Mouse (Mus musculus) neural tube, embryonic 12.5 days (tissue): ENCODE measurements around the gene Tead2. TPM values are rescaled to one million over a fixed set of nuclear protein-coding genes. Genes with fewer than 3 reads are reported as not detected.

Source experiments
- ATAC-seq: fragments of 200-750 bp; cut with Nextera tagmentation; 2 replicates; pipeline ENCODE4 v1.8.0; 2017; ENCODE audit warnings: low read depth, mild to moderate bottlenecking, moderate TSS enrichment, moderate library complexity; ENCODE audit not compliant: low FRiP score
- H3K27ac ChIP-seq: fragments of 300-500 bp; sonication (generic); 2 replicates; pipeline ENCODE4 v1.5.1; 2016
- H3K27me3 ChIP-seq: fragments of 300-500 bp; sonication (generic); replicated peaks from 2 replicates; pipeline ENCODE4 v1.6.1; 2016; ENCODE audit warnings: mild to moderate bottlenecking
- H3K36me3 ChIP-seq: fragments of 300-500 bp; sonication (generic); 2 replicates; pipeline ENCODE4 v1.6.1; 2016; ENCODE audit warnings: mild to moderate bottlenecking
- H3K4me1 ChIP-seq: fragments of 300-500 bp; sonication (generic); 2 replicates; pipeline ENCODE4 v1.6.1; 2016
- H3K4me2 ChIP-seq: fragments of 300-500 bp; sonication (generic); replicated peaks from 2 replicates; pipeline ENCODE4 v1.6.1; 2016; ENCODE audit warnings: mild to moderate bottlenecking
- H3K4me3 ChIP-seq: fragments of 300-500 bp; sonication (generic); 2 replicates; pipeline ENCODE4 v1.5.1; 2016
- H3K9ac ChIP-seq: fragments of 300-500 bp; sonication (generic); 2 replicates; pipeline ENCODE4 v1.6.1; 2016; ENCODE audit warnings: mild to moderate bottlenecking
- H3K9me3 ChIP-seq: fragments of 300-500 bp; sonication (generic); 2 replicates; pipeline ENCODE4 v1.6.1; 2016; ENCODE audit warnings: mild to moderate bottlenecking
- WGBS: fragments of 180-500 bp; shearing (Covaris S2); methylation state at CpG from one replicate; pipeline ENCODE4 v1.1.7; 2016; 5-methylcytosine and 5-hydroxymethylcytosine counted together
- polyA plus RNA-seq: library from polyadenylated mRNA; unstranded; fragments of >200 nt; fragmentation: Nextera tagmentation; extraction: Ambion mirVana; gene quantifications from 2 replicates; pipeline ENCODE4 v1.2.1, GENCODE M21; 2016

Gene Tead2
- polyA plus RNA-seq, 1 experiment from 2014 or later = 178 TPM

DNA sequence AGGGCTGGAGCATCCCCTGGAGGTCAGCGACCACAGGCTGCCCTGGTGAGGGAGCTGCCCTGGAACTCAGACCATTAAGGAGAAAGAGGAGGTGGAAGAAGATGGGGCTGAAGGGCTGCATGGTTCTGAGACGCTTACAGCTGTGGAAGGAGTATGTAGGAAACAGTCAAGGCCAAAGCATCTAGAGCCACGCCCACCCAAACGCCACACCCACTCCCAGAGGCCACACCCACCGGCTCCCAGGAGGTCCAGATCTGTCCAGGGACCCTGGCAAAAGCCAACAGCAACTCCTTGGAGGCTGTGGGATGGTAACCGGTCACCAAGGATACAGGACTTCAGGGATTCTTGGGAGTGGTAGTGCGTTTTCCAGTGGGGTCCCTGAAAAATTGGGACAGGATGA lies 37.0 kb upstream of the Tead2 start:
- WGBS = 21% methylated on average over 7 of the region's 7 CpGs
- no peak for ATAC-seq
- Histone ChIP-seq H3K4me1 (peaks cover 30% of the 10 kb centered on the region), H3K27ac (no peak overlapping the region), H3K27me3 (peaks cover 98% of the 10 kb centered on the region), H3K36me3 (no peaks in the 10 kb centered on the region), H3K4me2 (no peak overlapping the region), H3K9me3 (0 out of 2 replicates have a peak, but pooled peaks cover 4% of the 10 kb centered on the region), H3K4me3 (no peak overlapping the region), H3K9ac (no peak overlapping the region)

DNA sequence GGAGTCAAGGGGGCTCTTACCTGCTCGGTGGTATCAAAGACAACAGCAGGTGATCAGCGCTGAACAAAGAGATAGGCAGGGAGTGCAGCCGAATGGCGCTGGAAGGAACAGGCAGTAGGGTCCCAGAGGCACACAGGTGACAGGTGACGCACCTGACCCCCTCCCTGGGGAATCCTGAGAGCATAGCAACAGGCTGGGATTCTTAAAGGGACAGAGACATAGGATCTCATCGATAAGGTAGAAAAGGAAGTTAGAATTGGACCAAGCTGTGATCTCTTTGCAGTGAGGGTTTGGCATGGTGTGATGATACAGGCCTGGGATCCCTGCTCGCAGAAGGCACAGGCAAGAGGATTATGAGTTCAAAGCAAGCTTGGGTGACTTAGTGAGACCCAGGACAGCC lies 36.1 kb upstream of the Tead2 start, which contains the start of gene Gfy:
Gfy (minus strand) TSS at position 101 of the 400 bp plus-strand sequence.
- Histone ChIP-seq H3K4me3 (no peak within 1 kb of the TSS), H3K36me3 (no peaks in the 10 kb centered on the region), H3K4me2 (no peak within 1 kb of the TSS), H3K9me3 (0 out of 2 replicates have a peak, but pooled peaks cover 4% of the 10 kb centered on the region), H3K9ac (no peak within 1 kb of the TSS), H3K4me1 (peaks cover 30% of the 10 kb centered on the region), H3K27ac (no peak within 1 kb of the TSS), H3K27me3 (peaks cover 100% of the 10 kb centered on the region)
- 26% methylated on average over 7 of the region's 7 CpGs for WGBS
- ATAC-seq = no peak

DNA sequence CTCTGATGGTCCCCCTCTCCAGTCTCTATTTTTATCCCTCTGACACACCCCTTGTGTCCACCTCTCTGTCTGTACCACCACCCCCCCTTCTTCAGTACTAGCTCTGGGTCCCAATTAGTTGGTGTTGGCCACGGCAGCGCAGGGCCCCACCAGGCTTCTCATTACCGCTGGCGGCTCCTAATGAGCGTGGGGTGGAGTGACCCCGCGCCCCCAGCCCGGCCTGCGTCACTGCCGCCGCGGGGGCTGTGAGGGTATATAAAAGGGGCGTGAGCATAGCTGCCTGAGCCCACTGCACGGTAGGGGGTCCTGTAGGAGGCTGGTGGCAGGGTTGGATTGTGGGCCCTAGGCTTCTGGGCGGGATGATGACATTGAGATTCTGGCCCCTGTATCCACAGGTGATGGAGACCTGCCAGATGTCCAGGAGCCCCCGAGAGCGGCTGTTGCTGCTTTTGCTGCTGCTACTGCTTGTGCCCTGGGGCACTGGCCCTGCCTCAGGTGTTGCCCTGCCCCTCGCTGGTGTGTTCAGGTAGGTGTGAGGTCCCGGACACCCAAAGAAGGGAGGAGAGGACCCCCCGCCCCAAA lies 34.6 kb upstream of the Tead2 start, which contains the start of gene Pth2:
Pth2 (plus strand) TSS at position 100 of the 582 bp plus-strand sequence.
- Histone ChIP-seq H3K36me3 (no peaks in the 10 kb centered on the region), H3K4me2 (peak within 1 kb of the TSS; percentile 54), H3K4me1 (peaks cover 21% of the 10 kb centered on the region), H3K9me3 (0 out of 2 replicates have a peak, but pooled peaks cover 4% of the 10 kb centered on the region), H3K27me3 (peaks cover 97% of the 10 kb centered on the region), H3K9ac (no peak within 1 kb of the TSS), H3K4me3 (peak within 1 kb of the TSS; percentile 5; the same call in 1 of the 2 replicates), H3K27ac (no peak within 1 kb of the TSS)
- WGBS = 17% methylated on average over 20 of the region's 20 CpGs
- no peak for ATAC-seq

DNA sequence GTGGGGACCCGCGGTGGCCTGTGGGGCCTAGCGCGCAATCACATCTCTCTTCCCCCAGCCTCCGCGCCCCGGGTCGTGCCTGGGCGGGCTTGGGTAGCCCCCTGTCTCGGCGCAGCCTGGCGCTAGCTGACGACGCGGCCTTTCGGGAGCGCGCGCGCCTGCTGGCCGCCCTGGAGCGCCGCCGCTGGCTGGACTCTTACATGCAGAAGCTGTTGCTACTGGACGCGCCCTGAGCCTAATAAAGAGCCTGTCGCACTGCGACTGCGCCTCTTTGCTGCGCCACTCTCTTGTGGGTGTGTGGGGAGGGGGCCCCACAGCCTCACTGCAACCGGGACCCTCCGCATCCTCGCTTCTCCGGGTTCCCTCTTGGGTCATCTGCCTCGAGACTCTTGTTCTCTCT lies 34.0 kb upstream of the Tead2 start:
- Histone ChIP-seq H3K4me2 (peak overlapping the region; percentile 54), H3K4me1 (peaks cover 15% of the 10 kb centered on the region), H3K36me3 (no peaks in the 10 kb centered on the region), H3K27me3 (peaks cover 96% of the 10 kb centered on the region), H3K4me3 (peak overlapping the region; percentile 5; the same call in 1 of the 2 replicates), H3K27ac (no peak overlapping the region), H3K9me3 (0 out of 2 replicates have a peak, but pooled peaks cover 4% of the 10 kb centered on the region), H3K9ac (no peak overlapping the region)
- ATAC-seq = no peak
- WGBS = 4% methylated on average over 35 of the region's 35 CpGs

DNA sequence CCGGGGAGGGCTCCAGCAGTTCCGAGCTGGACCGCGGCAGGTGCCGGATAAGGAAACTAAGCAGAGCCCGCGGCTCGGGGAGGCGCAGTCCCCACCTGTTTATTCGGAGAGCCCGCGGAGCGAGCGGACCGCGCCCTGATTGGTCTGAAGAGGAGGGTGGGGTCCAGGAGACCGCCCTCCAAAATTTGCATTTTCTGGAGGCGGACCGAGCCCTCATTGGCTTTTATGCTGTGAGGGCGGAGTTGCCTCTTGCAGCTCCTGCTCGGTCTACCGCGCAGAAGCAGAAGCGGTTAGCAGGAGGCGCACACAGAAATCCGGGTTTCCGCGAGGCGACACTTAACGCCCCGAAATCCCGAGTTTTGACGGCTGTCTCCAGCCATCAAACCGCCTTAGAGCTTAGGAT lies 33.4 kb upstream of the Tead2 start:
- 0 out of 2 replicates have a peak, but pooled peaks cover 4% of the 10 kb centered on the region for H3K9me3 ChIP-seq
- peak overlapping the region; percentile 19 for H3K4me3 ChIP-seq
- H3K4me1 ChIP-seq = peaks cover 15% of the 10 kb centered on the region
- under 1% methylated on average over 34 of the region's 34 CpGs for WGBS
- H3K36me3 ChIP-seq = no peaks in the 10 kb centered on the region
- H3K4me2 ChIP-seq = peak overlapping the region; percentile 54
- H3K27me3 ChIP-seq = peaks cover 96% of the 10 kb centered on the region
- H3K27ac ChIP-seq = no peak overlapping the region
- peak; percentile 71 for ATAC-seq
- 0 out of 2 replicates have a peak overlapping the region, but pooled peaks have one; percentile 29 for H3K9ac ChIP-seq

DNA sequence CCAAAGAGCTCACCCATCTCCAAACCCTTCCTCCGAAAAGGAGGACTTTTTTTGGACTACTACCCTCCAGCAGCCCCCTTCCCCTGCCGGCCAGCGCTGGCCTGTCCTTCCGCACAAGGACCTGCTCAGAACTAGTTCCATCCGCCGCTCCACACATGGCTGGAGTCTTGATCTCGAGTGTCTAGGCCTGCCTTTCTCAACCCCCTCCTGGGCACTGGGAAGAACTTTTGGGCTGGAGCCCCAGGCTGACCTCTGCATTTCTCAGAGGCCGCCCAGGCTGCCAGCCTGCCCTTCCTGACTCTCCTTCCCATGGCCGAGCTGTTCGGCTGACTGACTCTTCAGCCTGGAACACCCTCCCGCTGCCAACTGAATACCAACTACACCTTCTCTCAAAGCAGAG lies 32.9 kb upstream of the Tead2 start:
- 0 out of 2 replicates have a peak overlapping the region, but pooled peaks have one; percentile 29 for H3K9ac ChIP-seq

DNA sequence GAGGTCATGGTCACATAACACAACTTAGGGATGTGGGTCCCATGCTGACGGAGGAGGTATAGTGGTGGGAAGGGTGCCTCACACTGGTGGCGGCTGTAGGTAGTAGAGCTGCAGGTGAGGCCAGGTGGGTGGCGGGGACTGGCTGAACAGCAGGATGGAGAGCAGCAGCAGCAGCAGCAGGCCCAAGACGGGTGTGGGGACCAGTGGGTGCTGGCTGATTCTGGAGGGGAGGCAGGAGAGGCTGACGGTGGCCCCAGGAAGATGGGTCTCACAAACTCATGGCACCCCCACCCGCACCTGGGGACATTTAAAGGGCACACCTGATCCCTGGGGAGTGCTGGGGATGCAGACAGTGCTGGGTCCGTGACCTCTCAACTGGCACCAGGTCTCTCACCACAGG lies 31.9 kb upstream of the Tead2 start:
- Histone ChIP-seq H3K27ac (no peak overlapping the region), H3K4me1 (peaks cover 15% of the 10 kb centered on the region)

More for the DNA sequence above, 32.9 kb upstream of the Tead2 start:
- H3K4me2 ChIP-seq = peak overlapping the region; percentile 54
- WGBS = 18% methylated on average over 11 of the region's 11 CpGs
- 0 out of 2 replicates have a peak, but pooled peaks cover 4% of the 10 kb centered on the region for H3K9me3 ChIP-seq
- peaks cover 15% of the 10 kb centered on the region for H3K4me1 ChIP-seq
- H3K36me3 ChIP-seq = no peaks in the 10 kb centered on the region
- ATAC-seq = no peak
- H3K27ac ChIP-seq = no peak overlapping the region
- peaks cover 93% of the 10 kb centered on the region for H3K27me3 ChIP-seq
- H3K4me3 ChIP-seq = peak overlapping the region; percentile 18

DNA sequence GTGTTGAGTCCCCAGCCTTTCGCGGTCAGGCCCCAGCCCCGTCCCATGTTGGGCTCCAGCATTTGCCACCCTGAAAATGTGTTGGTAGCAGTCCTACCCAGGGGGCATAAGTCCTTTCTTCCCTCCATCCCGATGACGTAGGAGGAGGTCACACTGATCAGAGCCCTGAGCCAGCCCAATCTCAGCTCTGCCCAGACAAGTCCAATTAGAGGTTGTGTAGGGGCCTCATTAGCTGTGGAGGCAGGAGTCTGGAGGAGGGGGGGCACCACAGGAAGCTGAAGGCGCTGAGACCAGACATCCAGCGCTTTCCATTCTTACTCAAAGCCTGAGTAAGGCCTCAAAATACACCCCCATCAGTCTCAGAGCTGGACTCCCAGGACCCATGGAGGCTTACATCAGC lies 29.6 kb upstream of the Tead2 start:
- no peak overlapping the region for H3K9ac ChIP-seq
- H3K4me3 ChIP-seq = no peak overlapping the region
- H3K27me3 ChIP-seq = peaks cover 74% of the 10 kb centered on the region
- ATAC-seq = no peak
- H3K36me3 ChIP-seq = no peaks in the 10 kb centered on the region
- WGBS = 63% methylated on average over 7 of the region's 7 CpGs
- H3K4me2 ChIP-seq = no peak overlapping the region
- H3K27ac ChIP-seq = no peak overlapping the region
- H3K4me1 ChIP-seq = peaks cover 14% of the 10 kb centered on the region
- 0 out of 2 replicates have a peak, but pooled peaks cover 2% of the 10 kb centered on the region for H3K9me3 ChIP-seq

More for the DNA sequence above, 31.9 kb upstream of the Tead2 start:
- H3K9me3 ChIP-seq = 0 out of 2 replicates have a peak, but pooled peaks cover 4% of the 10 kb centered on the region
- H3K36me3 ChIP-seq = no peaks in the 10 kb centered on the region
- H3K4me3 ChIP-seq = no peak overlapping the region
- 62% methylated on average over 7 of the region's 7 CpGs for WGBS
- no peak overlapping the region for H3K9ac ChIP-seq
- no peak for ATAC-seq
- no peak overlapping the region for H3K4me2 ChIP-seq
- peaks cover 90% of the 10 kb centered on the region for H3K27me3 ChIP-seq

DNA sequence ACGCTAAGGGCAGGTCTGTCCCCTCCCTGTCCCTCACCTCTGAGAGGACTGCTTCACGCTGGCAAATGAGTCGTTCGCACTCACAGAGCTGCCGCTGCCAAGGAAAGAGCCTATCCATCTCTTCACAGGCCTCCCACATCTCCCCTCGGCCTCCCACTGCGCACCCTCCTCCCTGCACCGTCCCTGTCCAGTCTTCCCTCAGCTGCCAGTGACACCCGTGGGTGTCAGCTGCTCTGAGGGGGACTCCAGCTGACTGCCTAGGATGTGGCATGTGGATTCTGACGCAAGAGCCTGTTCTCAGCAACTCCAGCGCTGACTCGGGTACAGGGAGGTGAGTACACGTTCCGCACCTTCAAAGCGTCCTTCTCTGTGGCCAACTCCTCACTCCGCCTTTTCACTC lies 26.0 kb upstream of the Tead2 start:
- H3K27ac ChIP-seq = no peak overlapping the region
- H3K9ac ChIP-seq = no peak overlapping the region
- 61% methylated on average over 16 of the region's 16 CpGs for WGBS
- H3K9me3 ChIP-seq = no peaks in the 10 kb centered on the region
- H3K4me2 ChIP-seq = no peak overlapping the region
- ATAC-seq = no peak
- H3K4me1 ChIP-seq = peaks cover 7% of the 10 kb centered on the region
- peaks cover 46% of the 10 kb centered on the region for H3K27me3 ChIP-seq
- H3K4me3 ChIP-seq = no peak overlapping the region
- H3K36me3 ChIP-seq = no peaks in the 10 kb centered on the region

DNA sequence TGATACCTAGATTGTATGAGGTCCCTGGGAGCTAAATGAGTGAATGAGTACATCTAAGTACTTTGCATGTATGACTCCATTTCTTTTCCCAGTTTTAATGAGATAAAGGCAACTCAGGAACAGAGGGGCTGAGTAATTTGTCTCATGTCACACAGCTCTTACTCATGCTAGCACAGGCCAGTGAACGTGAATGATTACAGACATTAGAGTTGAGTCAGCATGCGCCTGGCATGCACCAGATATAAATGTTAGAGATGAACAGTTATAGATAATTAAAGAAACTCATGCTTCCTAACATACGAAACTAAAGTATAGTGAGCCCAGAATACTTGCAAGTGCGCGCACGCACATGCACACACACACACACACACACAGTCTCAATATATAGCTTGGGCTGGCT lies 25.4 kb upstream of the Tead2 start:
- H3K9ac ChIP-seq = no peak overlapping the region
- no peaks in the 10 kb centered on the region for H3K9me3 ChIP-seq
- H3K27me3 ChIP-seq = peaks cover 43% of the 10 kb centered on the region
- H3K4me3 ChIP-seq = no peak overlapping the region
- H3K4me1 ChIP-seq = peaks cover 7% of the 10 kb centered on the region
- no peak overlapping the region for H3K4me2 ChIP-seq
- 95% methylated on average over 6 of the region's 6 CpGs for WGBS
- no peak for ATAC-seq
- no peak overlapping the region for H3K27ac ChIP-seq
- H3K36me3 ChIP-seq = no peaks in the 10 kb centered on the region

DNA sequence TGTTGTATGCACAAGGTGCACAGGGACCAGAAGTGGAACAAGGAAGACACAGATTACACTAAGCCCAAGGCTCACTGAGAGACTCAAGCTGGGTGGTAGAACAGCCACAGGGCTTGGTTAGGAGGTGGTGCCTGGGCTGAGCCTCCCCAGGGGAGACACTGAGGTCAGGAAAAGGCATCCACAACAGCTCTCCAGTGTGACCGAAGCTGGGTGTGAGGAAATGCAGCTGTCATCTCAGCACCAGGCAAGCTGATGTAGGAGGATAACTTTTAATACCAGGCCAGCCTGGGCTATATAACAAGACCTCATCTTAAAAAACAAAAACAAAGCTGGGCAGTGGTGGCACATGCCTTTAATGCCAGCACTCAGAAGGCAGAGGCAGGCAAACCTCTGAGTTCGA lies 24.4 kb upstream of the Tead2 start:
- no peak for ATAC-seq
- Histone ChIP-seq H3K36me3 (no peaks in the 10 kb centered on the region), H3K4me1 (peaks cover 7% of the 10 kb centered on the region), H3K4me2 (no peak overlapping the region), H3K4me3 (no peak overlapping the region), H3K27me3 (peaks cover 35% of the 10 kb centered on the region), H3K27ac (no peak overlapping the region), H3K9me3 (no peaks in the 10 kb centered on the region), H3K9ac (no peak overlapping the region)
- WGBS = 80% methylated on average over 2 of the region's 2 CpGs

DNA sequence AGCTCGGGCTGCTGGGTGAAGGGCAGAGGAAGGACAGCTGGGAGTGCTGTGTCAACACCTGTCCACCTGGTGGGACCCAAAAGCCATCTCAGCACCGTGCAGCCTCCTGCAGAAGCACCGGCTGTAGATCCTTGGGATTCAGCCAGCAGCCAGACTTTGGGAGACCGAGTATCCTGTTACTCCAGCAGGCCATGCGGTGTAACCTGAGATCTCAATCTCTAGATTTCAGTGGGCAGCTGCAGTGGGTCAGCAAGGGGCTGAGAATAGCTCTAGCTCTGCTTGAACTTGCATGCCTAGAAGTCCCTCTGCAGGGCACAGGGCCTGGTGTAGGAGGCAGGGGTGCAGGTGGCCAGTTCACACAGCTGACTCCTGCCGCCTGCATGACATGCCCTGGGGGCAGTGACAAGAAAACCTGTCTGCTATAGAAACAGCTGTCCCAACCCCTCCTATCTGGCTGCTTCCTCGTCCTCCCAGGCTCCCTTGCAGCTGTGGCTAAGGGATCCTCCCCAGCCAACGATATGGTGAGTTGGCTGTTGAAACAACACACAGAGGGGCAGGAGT lies 23.7 kb upstream of the Tead2 start:
- WGBS = 21% methylated on average over 8 of the region's 8 CpGs
- no peak overlapping the region for H3K27ac ChIP-seq
- no peak overlapping the region for H3K9ac ChIP-seq

More for the DNA sequence above, 23.7 kb upstream of the Tead2 start:
- Histone ChIP-seq H3K36me3 (no peaks in the 10 kb centered on the region), H3K4me3 (no peak overlapping the region), H3K4me1 (peaks cover 7% of the 10 kb centered on the region), H3K9me3 (no peaks in the 10 kb centered on the region), H3K4me2 (no peak overlapping the region), H3K27me3 (peaks cover 31% of the 10 kb centered on the region)
- no peak for ATAC-seq
